Mouse (Mus musculus): ENCODE measurements around the gene Dapk3.
"Not testable (repeated sequence)": the region's sequence is repeated elsewhere in the genome, so short reads cannot be mapped to it uniquely, and the experiment has no call there.

Gene Dapk3

GRCm38 (mm10) chr10:81200605-81201287, 17.9 kb downstream of the Dapk3 start:
- no peak for DNase-seq (ENCODE audit: low read depth, low spot score)

- DNase-seq (ENCODE audit: low read depth, low spot score): no peak
These were observed 19.3 kb downstream of the Dapk3 start, which contains the start of gene Nmrk2 for GRCm38 (mm10) chr10:81201807-81202758. Gene Nmrk2, minus strand, starts transcription at chr10:81202051.

GRCm38 (mm10) chr10:81202978-81203720, 20.3 kb downstream of the Dapk3 start:
- DNase-seq (ENCODE audit: low read depth, low spot score): no peak

GRCm38 (mm10) chr10:81204137-81204536, 21.3 kb downstream of the Dapk3 start:
- no peak for DNase-seq (ENCODE audit: low read depth, low spot score)

GRCm38 (mm10) chr10:81210154-81210553, 27.3 kb downstream of the Dapk3 start:
- DNase-seq (ENCODE audit: low read depth, low spot score): no peak

- no peak for DNase-seq (ENCODE audit: low read depth, low spot score)
These were observed 33.5 kb downstream of the Dapk3 start for GRCm38 (mm10) chr10:81216260-81216659.

GRCm38 (mm10) chr10:81216810-81217209, 34.0 kb downstream of the Dapk3 start:
- DNase-seq (ENCODE audit: low read depth, low spot score): no peak

- not testable (repeated sequence) for DNase-seq (ENCODE audit: low read depth, low spot score)
These were observed 34.5 kb downstream of the Dapk3 start for GRCm38 (mm10) chr10:81217267-81217666.

- DNase-seq (ENCODE audit: low read depth, low spot score): peak; percentile 62
These were observed 35.2 kb downstream of the Dapk3 start for GRCm38 (mm10) chr10:81217964-81218363.

GRCm38 (mm10) chr10:81221402-81222015, 38.7 kb downstream of the Dapk3 start:
- no peak for DNase-seq (ENCODE audit: low read depth, low spot score)

GRCm38 (mm10) chr10:81223731-81224130, 40.9 kb downstream of the Dapk3 start:
- DNase-seq (ENCODE audit: low read depth, low spot score): peak; percentile 50

- peak; percentile 63 for DNase-seq (ENCODE audit: low read depth, low spot score)
These were observed 47.1 kb downstream of the Dapk3 start for GRCm38 (mm10) chr10:81229735-81230437.

- DNase-seq (ENCODE audit: low read depth, low spot score): peak; percentile 62
These were observed 47.9 kb downstream of the Dapk3 start, which contains the start of gene Atcay for GRCm38 (mm10) chr10:81230438-81231332. Gene Atcay, minus strand, starts transcription at chr10:81230833.

GRCm38 (mm10) chr10:81231436-81231835, 48.6 kb downstream of the Dapk3 start:
- DNase-seq (ENCODE audit: low read depth, low spot score): no peak

GRCm38 (mm10) chr10:81232580-81233225, 49.9 kb downstream of the Dapk3 start, which contains the start of gene Zfr2:
Gene Zfr2, plus strand, starts transcription at chr10:81233155.
- DNase-seq (ENCODE audit: low read depth, low spot score): peak; percentile 95

- peak; percentile 51 for DNase-seq (ENCODE audit: low read depth, low spot score)
These were observed 50.4 kb downstream of the Dapk3 start for GRCm38 (mm10) chr10:81233226-81233585.

GRCm38 (mm10) chr10:81234206-81234605, 51.4 kb downstream of the Dapk3 start:
- DNase-seq (ENCODE audit: low read depth, low spot score): no peak

GRCm38 (mm10) chr10:81236471-81237268, 53.9 kb downstream of the Dapk3 start:
- DNase-seq (ENCODE audit: low read depth, low spot score): no peak
